Mouse (Mus musculus) heart, adult 2 months (tissue): ENCODE measurements around the gene Galnt7.
"Not testable (repeated sequence)": the region's sequence is repeated elsewhere in the genome, so short reads cannot be mapped to it uniquely, and the experiment has no call there.

Experiments
- CTCF ChIP-seq: fragments of 200-600 bp; IDR thresholded peaks from 2 replicates; pipeline ENCODE4 v1.8.1; 2022; ENCODE audit warnings: antibody characterized with exemption, mild to moderate bottlenecking, moderate library complexity
- EP300 ChIP-seq: fragments of 200-500 bp; IDR thresholded peaks from 2 replicates; pipeline ENCODE4 v1.6.1; 2011; ENCODE audit warnings: low read depth, low read length, control low read depth; ENCODE audit not compliant: insufficient read depth

DNA sequence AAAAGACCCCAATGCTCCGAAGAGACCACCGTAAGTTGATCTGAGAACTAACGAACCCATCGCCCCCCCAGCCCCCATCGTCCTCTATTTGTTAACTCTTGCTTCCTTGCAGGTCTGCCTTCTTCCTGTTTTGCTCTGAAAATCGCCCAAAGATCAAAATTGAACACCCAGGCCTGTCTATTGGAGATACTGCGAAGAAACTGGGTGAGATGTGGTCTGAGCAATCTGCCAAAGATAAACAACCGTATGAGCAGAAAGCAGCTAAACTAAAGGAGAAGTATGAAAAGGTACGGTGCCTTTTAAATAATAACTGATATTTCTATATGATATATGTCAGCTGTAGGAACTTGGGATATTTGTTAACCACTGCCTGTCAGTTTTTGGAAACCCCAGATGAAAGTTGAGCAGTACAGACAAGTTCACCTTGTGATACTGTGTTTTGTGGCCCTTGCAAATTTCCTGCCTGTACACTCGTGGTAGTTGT, 139.6 kb downstream of the Galnt7 start:
- not testable (repeated sequence) for TF ChIP-seq EP300, CTCF
